Mouse (Mus musculus): ENCODE measurements around the gene Ralb. TPM values are rescaled to one million over a fixed set of nuclear protein-coding genes. Genes with fewer than 3 reads are reported as not detected.

Ralb gene
- polyA plus RNA-seq, 1 experiment = 26.0 TPM

DNA sequence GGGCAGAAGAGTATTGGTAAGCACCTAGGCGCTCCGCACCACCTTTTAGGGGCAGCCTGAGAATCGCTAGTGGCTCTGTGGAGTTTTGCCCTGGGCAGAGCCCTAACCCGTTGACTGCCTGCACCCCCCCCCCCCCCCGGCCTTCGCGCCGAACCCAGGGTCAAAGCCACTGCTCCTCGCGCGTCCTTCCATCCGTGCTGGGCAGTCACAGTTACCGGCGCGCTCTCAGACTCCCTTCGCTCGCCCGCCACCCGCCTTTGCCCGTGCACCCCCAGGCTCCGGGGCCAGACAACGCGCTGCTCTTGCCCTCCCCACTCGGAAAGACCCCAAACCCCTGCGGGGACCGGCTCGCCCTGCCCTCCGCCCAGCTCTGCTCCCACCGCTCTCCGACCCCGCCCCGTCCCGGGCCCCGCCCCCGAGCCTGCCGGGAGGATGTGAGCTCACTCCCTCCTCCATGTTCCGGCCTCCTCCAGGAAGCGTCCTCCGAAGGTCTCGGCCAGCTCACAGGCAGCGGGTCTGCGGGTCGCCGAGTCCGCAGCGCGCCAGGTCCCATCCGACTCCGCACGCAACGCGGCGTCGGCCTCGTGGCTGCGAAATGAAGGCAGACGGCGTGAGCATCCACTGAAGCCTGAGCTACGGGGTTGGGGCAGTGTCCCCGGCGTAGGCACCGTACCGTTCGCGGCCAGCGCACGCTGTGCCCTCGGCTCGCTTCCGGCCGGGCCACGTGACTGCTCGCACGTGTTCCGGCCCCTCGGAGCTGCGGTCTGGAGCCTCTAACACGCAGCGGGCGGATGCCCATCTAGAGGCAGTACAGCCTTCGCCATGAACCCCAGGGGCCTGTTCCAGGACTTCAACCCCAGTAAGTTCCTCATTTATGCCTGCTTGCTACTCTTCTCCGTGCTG lies 21.3 kb upstream of the Ralb start, which contains the start of gene Tmem185b:
TSS of gene Tmem185b (plus strand) at position 472 of the 903 bp plus-strand sequence.
- peak; percentile 55 for TF ChIP-seq SRF (IDR thresholded peaks at IDR 0.05; ENCODE audit: control insufficient read depth, insufficient read length, low read depth)
- TF ChIP-seq POLR2A (IDR thresholded peaks at IDR 0.05; ENCODE audit: insufficient read length, low read depth) = peak; percentile 97
- no peak for TF ChIP-seq TCF12 (IDR thresholded peaks at IDR 0.05; ENCODE audit: insufficient read depth, poor library complexity, severe bottlenecking)
- peak in 2 of 3 experiments; percentile 10 to 57 for TF ChIP-seq MYOG (IDR thresholded peaks at IDR 0.05; ENCODE audit: control insufficient read depth in 1 of 3, insufficient read depth in 1 of 3, insufficient read length in 2 of 3, low read depth in 2 of 3)
- TF ChIP-seq MYOD1 (IDR thresholded peaks at IDR 0.05; ENCODE audit: control insufficient read depth in 1 of 3, insufficient read length in 2 of 3, low read depth in 2 of 3) = peak in 1 of 3 experiments; percentile 47
- no peak for TF ChIP-seq MAX (IDR thresholded peaks at IDR 0.05; ENCODE audit: low read depth)
- TF ChIP-seq CEBPB (IDR thresholded peaks at IDR 0.05; ENCODE audit: insufficient read depth, poor library complexity, severe bottlenecking) = no peak
- no peak for TF ChIP-seq REST (IDR thresholded peaks at IDR 0.05; ENCODE audit: insufficient read depth, insufficient read length)
- TF ChIP-seq USF1 (IDR thresholded peaks at IDR 0.05; ENCODE audit: low read depth) = peak; percentile 54
- TF ChIP-seq TCF3 (IDR thresholded peaks at IDR 0.05; ENCODE audit: insufficient read length, low read depth) = peak; percentile 13
- no peak for TF ChIP-seq E2F4 (IDR thresholded peaks at IDR 0.05; ENCODE audit: insufficient read depth)
- peak; percentile 91 for TF ChIP-seq POLR2AphosphoS2 (IDR thresholded peaks at IDR 0.05; ENCODE audit: insufficient read length, low read depth)
- peaks cover 10% of the 10 kb centered on the region for H3K79me2 ChIP-seq (ENCODE audit: control insufficient read depth, insufficient read depth)
- peak within 1 kb of the TSS; percentile 38 for H3K4me3 ChIP-seq
- peak within 1 kb of the TSS; percentile 46 for H3ac ChIP-seq (ENCODE audit: control insufficient read depth, insufficient read length)
- H3K27me3 ChIP-seq (ENCODE audit: control insufficient read depth, insufficient read depth, insufficient read length) = no peaks in the 10 kb centered on the region
- H3K4me2 ChIP-seq (ENCODE audit: low read depth) = peak within 1 kb of the TSS; percentile 98
- H3K36me3 ChIP-seq (ENCODE audit: control insufficient read depth, insufficient read depth) = peaks cover 7% of the 10 kb centered on the region

DNA sequence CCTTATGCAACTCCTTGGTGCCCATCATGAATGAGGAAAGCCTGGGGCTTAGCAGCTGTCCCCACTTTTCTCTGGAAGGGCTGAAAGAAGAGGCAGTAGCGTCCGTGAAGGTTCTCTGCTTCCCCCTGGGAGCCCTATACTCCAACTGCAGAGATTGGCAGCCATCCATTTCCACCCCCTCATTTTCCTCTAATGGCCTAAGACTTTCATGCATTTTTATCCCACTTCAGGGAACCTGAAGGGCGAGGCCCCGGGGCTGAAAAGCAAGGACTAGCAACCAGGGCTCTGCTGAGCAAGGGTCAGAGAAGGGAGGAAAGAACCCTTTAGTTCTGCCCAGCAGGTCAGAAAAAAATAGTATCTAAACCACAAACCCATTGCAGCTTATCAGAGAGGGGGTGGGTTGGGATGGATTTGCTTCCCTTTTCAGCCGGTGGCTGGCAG lies 20.4 kb upstream of the Ralb start:
- Histone ChIP-seq H3K36me3 (ENCODE audit: control insufficient read depth, insufficient read depth) (peaks cover 7% of the 10 kb centered on the region), H3ac (ENCODE audit: control insufficient read depth, insufficient read length) (no peak overlapping the region), H3K27me3 (ENCODE audit: control insufficient read depth, insufficient read depth, insufficient read length) (no peaks in the 10 kb centered on the region), H3K4me2 (ENCODE audit: low read depth) (peak overlapping the region; percentile 98), H3K4me3 (peak overlapping the region; percentile 38), H3K79me2 (ENCODE audit: control insufficient read depth, insufficient read depth) (peaks cover 10% of the 10 kb centered on the region)
- TF ChIP-seq USF1 (IDR thresholded peaks at IDR 0.05; ENCODE audit: low read depth) (no peak), MYOD1 (IDR thresholded peaks at IDR 0.05; ENCODE audit: control insufficient read depth in 1 of 3, insufficient read length in 2 of 3, low read depth in 2 of 3) (peak in 2 of 3 experiments; percentile 69 to 70), POLR2AphosphoS2 (IDR thresholded peaks at IDR 0.05; ENCODE audit: insufficient read length, low read depth) (no peak)

DNA sequence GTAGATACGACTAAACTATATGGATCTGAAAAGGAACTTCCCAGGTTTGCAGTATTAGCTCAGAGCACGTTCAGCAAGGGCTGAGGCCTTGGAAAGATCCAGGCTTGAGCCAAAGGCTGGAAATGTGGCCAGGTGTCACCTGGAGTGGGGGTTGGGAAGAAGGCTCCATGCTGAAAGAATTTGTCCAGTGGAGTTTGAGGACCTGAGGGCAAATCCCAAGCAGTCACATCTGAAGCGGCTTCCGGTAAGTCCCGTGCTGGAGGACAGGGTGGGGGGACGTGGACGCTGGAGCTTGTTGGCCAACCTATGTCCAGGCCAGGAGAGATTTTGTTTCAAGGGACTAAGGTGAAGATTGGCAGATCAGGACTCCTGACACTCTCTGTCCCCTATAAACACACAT lies 19.2 kb upstream of the Ralb start:
- no peak overlapping the region for H3K4me2 ChIP-seq (ENCODE audit: low read depth)
- peaks cover 10% of the 10 kb centered on the region for H3K79me2 ChIP-seq (ENCODE audit: control insufficient read depth, insufficient read depth)
- no peak overlapping the region for H3ac ChIP-seq (ENCODE audit: control insufficient read depth, insufficient read length)
- no peak overlapping the region for H3K4me3 ChIP-seq
- H3K27me3 ChIP-seq (ENCODE audit: control insufficient read depth, insufficient read depth, insufficient read length) = no peaks in the 10 kb centered on the region
- peaks cover 7% of the 10 kb centered on the region for H3K36me3 ChIP-seq (ENCODE audit: control insufficient read depth, insufficient read depth)
- no peak for TF ChIP-seq MYOD1 (IDR thresholded peaks at IDR 0.05; ENCODE audit: control insufficient read depth in 1 of 3, insufficient read length in 2 of 3, low read depth in 2 of 3)
- no peak for TF ChIP-seq POLR2AphosphoS2 (IDR thresholded peaks at IDR 0.05; ENCODE audit: insufficient read length, low read depth)
- no peak for TF ChIP-seq USF1 (IDR thresholded peaks at IDR 0.05; ENCODE audit: low read depth)
- no peak for TF ChIP-seq SRF (IDR thresholded peaks at IDR 0.05; ENCODE audit: control insufficient read depth, insufficient read length, low read depth)
- TF ChIP-seq TCF12 (IDR thresholded peaks at IDR 0.05; ENCODE audit: insufficient read depth, poor library complexity, severe bottlenecking) = no peak
- no peak for TF ChIP-seq MYOG (IDR thresholded peaks at IDR 0.05; ENCODE audit: control insufficient read depth in 1 of 3, insufficient read depth in 1 of 3, insufficient read length in 2 of 3, low read depth in 2 of 3)
- no peak for TF ChIP-seq REST (IDR thresholded peaks at IDR 0.05; ENCODE audit: insufficient read depth, insufficient read length)
- no peak for TF ChIP-seq E2F4 (IDR thresholded peaks at IDR 0.05; ENCODE audit: insufficient read depth)
- no peak for TF ChIP-seq POLR2A (IDR thresholded peaks at IDR 0.05; ENCODE audit: insufficient read length, low read depth)
- no peak for TF ChIP-seq CEBPB (IDR thresholded peaks at IDR 0.05; ENCODE audit: insufficient read depth, poor library complexity, severe bottlenecking)
- no peak for TF ChIP-seq MAX (IDR thresholded peaks at IDR 0.05; ENCODE audit: low read depth)
- TF ChIP-seq TCF3 (IDR thresholded peaks at IDR 0.05; ENCODE audit: insufficient read length, low read depth) = no peak

DNA sequence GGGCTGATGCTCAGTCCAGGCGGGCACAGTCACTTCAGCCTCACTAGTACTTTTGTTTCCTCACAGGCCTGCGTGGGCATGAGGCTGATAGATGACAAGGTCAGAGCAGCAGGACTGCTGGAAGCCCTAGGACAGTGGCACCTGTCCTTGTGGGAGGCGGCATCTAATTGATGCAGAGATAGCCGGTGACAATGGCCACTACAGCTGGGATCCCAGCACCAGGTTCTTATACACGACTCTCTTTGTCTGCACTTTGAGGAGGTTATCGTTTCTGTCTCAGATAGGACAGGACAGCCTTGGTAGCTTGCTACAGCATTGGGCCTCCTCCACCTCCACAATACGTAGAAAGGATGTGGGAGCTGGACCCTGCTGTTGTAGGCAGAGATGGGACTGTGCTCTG lies 18.8 kb upstream of the Ralb start:
- H3K27me3 ChIP-seq (ENCODE audit: control insufficient read depth, insufficient read depth, insufficient read length) = no peaks in the 10 kb centered on the region
- no peak overlapping the region for H3K4me2 ChIP-seq (ENCODE audit: low read depth)
- no peak for TF ChIP-seq E2F4 (IDR thresholded peaks at IDR 0.05; ENCODE audit: insufficient read depth)
- no peak for TF ChIP-seq MYOG (IDR thresholded peaks at IDR 0.05; ENCODE audit: control insufficient read depth in 1 of 3, insufficient read depth in 1 of 3, insufficient read length in 2 of 3, low read depth in 2 of 3)
- no peak for TF ChIP-seq MYOD1 (IDR thresholded peaks at IDR 0.05; ENCODE audit: control insufficient read depth in 1 of 3, insufficient read length in 2 of 3, low read depth in 2 of 3)
- TF ChIP-seq CEBPB (IDR thresholded peaks at IDR 0.05; ENCODE audit: insufficient read depth, poor library complexity, severe bottlenecking) = no peak
- TF ChIP-seq REST (IDR thresholded peaks at IDR 0.05; ENCODE audit: insufficient read depth, insufficient read length) = no peak
- TF ChIP-seq TCF3 (IDR thresholded peaks at IDR 0.05; ENCODE audit: insufficient read length, low read depth) = no peak
- no peak for TF ChIP-seq TCF12 (IDR thresholded peaks at IDR 0.05; ENCODE audit: insufficient read depth, poor library complexity, severe bottlenecking)
- no peak for TF ChIP-seq POLR2A (IDR thresholded peaks at IDR 0.05; ENCODE audit: insufficient read length, low read depth)
- no peak for TF ChIP-seq USF1 (IDR thresholded peaks at IDR 0.05; ENCODE audit: low read depth)
- no peak for TF ChIP-seq POLR2AphosphoS2 (IDR thresholded peaks at IDR 0.05; ENCODE audit: insufficient read length, low read depth)
- TF ChIP-seq MAX (IDR thresholded peaks at IDR 0.05; ENCODE audit: low read depth) = no peak
- TF ChIP-seq SRF (IDR thresholded peaks at IDR 0.05; ENCODE audit: control insufficient read depth, insufficient read length, low read depth) = no peak
- H3K4me3 ChIP-seq = no peak overlapping the region
- no peak overlapping the region for H3ac ChIP-seq (ENCODE audit: control insufficient read depth, insufficient read length)
- peaks cover 10% of the 10 kb centered on the region for H3K79me2 ChIP-seq (ENCODE audit: control insufficient read depth, insufficient read depth)
- peaks cover 5% of the 10 kb centered on the region for H3K36me3 ChIP-seq (ENCODE audit: control insufficient read depth, insufficient read depth)

Measured in myocyte (in vitro differentiated cells).